Mouse (Mus musculus): ENCODE measurements around the gene Gm49661.

GRCm38 (mm10) chr8:84933767-84934559, 35.3 kb downstream of the Gm49661 start:
- TF ChIP-seq CTCF (IDR thresholded peaks at IDR 0.05; ENCODE audit: control insufficient read depth, insufficient read depth, insufficient replicate concordance, low read depth, low read length), result no peak
- no peak for TF ChIP-seq POLR2A (IDR thresholded peaks at IDR 0.05; ENCODE audit: control insufficient read depth, low read depth, low read length)
